Mouse (Mus musculus) hindbrain, embryonic 10.5 days (tissue): ENCODE measurements around the gene Gm13287. TPM values are rescaled to one million over a fixed set of nuclear protein-coding genes. Genes with fewer than 3 reads are reported as not detected.
"Not testable (repeated sequence)": the region's sequence is repeated elsewhere in the genome, so short reads cannot be mapped to it uniquely, and the experiment has no call there.

Source experiments
- DNase-seq: peaks from one replicate; pipeline ENCODE4 v3.0.0-alpha.2; 2017; ENCODE audit warnings: low spot score
- H3K27ac ChIP-seq: fragments of 300-500 bp; sonication (generic); 2 replicates; pipeline ENCODE4 v1.5.1; 2016; ENCODE audit warnings: mild to moderate bottlenecking, moderate library complexity
- H3K27me3 ChIP-seq: fragments of 300-500 bp; sonication (generic); 2 replicates; pipeline ENCODE4 v1.6.1; 2016; ENCODE audit warnings: mild to moderate bottlenecking; ENCODE audit not compliant: poor library complexity, insufficient read depth, severe bottlenecking
- H3K36me3 ChIP-seq: fragments of 300-500 bp; sonication (generic); 2 replicates; pipeline ENCODE4 v1.6.1; 2016; ENCODE audit warnings: mild to moderate bottlenecking, moderate library complexity
- H3K4me1 ChIP-seq: fragments of 300-500 bp; sonication (generic); replicated peaks from 2 replicates; pipeline ENCODE4 v1.6.1; 2016; ENCODE audit warnings: mild to moderate bottlenecking
- H3K4me3 ChIP-seq: fragments of 300-500 bp; sonication (generic); 2 replicates; pipeline ENCODE4 v1.5.1; 2016; ENCODE audit warnings: mild to moderate bottlenecking, moderate library complexity
- H3K9me3 ChIP-seq: fragments of 300-500 bp; sonication (generic); 2 replicates; pipeline ENCODE4 v1.6.1; 2016; ENCODE audit warnings: mild to moderate bottlenecking, moderate library complexity
- WGBS: fragments of 180-500 bp; shearing (Covaris S2); methylation state at CpG from one replicate; pipeline ENCODE4 v1.1.7; 2016; 5-methylcytosine and 5-hydroxymethylcytosine counted together
- polyA plus RNA-seq: library from polyadenylated mRNA; unstranded; fragments of >200 nt; fragmentation: Nextera tagmentation; extraction: Ambion mirVana; gene quantifications from 2 replicates; pipeline ENCODE4 v1.2.1, GENCODE M21; 2016

Gene Gm13287
- polyA plus RNA-seq, 1 experiment from 2014 or later, result not detected

DNA sequence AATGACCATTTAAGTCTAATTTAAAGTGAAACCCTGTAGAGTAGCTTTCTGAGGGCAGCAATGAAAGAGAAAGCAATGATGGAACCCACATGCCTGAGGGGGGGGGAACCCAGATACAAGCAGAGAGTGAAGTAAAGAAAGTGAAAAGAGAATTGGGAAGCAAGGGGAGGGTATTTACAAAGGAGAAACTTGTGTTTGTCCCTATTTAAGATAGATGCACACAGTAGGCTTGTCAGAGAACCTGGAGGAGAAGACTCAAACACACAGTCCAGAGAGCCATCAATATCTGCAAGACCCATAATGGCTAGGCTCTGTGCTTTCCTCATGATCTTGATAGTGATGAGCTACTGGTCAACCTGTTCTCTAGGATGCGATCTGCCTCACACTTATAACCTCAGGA lies 16.6 kb downstream of the Gm13287 start, which contains the start of gene Ifna11:
TSS of gene Ifna11 (plus strand) at position 301 of the 400 bp plus-strand sequence.
- DNase-seq, result no peak
- no peaks in the 10 kb centered on the region for H3K36me3 ChIP-seq
- H3K4me1 ChIP-seq, result no peaks in the 10 kb centered on the region
- H3K4me3 ChIP-seq, result no peak within 1 kb of the TSS
- H3K27me3 ChIP-seq, result no peaks in the 10 kb centered on the region
- H3K9me3 ChIP-seq, result no peaks in the 10 kb centered on the region
- 82% methylated on average over 1 of the region's 1 CpGs for WGBS
- no peak within 1 kb of the TSS for H3K27ac ChIP-seq

- DNase-seq, result peak; percentile 5
- 25% methylated on average over 4 of the region's 4 CpGs for WGBS
Measured at GRCm38 (mm10) chr4:88822995-88823394, 19.9 kb downstream of the Gm13287 start.

GRCm38 (mm10) chr4:88827116-88827515 lies 24.1 kb downstream of the Gm13287 start, which contains the start of gene Ifna6:
TSS of gene Ifna6 (plus strand) at chr4:88827416.
- not testable (repeated sequence) for H3K9me3 ChIP-seq, H3K36me3 ChIP-seq, DNase-seq, H3K4me3 ChIP-seq, H3K27me3 ChIP-seq, H3K27ac ChIP-seq, H3K4me1 ChIP-seq

More at GRCm38 (mm10) chr4:88822995-88823394, 19.9 kb downstream of the Gm13287 start:
- Histone ChIP-seq H3K9me3 (no peaks in the 10 kb centered on the region), H3K36me3 (no peaks in the 10 kb centered on the region), H3K4me1 (no peaks in the 10 kb centered on the region), H3K4me3 (no peak overlapping the region), H3K27ac (no peak overlapping the region), H3K27me3 (no peaks in the 10 kb centered on the region)

DNA sequence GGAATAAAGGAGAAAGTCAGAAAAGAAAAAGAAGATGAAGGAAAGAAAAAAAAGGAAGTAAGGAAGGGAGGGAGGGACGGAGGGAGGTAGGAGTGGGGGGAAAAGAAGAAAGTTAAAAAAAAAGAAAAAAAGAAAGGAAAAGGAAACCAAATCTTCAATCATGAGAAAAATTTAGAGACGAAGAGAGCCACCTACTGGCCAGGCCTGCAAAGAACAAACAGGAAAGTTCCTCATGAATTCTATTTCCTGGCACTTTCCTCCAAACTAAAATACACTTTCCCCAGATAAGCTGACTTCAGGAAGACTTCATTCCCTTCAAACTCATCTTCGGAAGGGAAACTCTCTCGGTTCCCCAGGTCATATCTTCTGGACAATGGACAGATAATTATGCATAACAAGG lies 27.5 kb downstream of the Gm13287 start:
- Histone ChIP-seq H3K9me3 (no peaks in the 10 kb centered on the region), H3K4me3 (no peak overlapping the region), H3K27ac (no peak overlapping the region), H3K27me3 (no peaks in the 10 kb centered on the region), H3K4me1 (no peaks in the 10 kb centered on the region), H3K36me3 (no peaks in the 10 kb centered on the region)
- no peak for DNase-seq
- 24% methylated on average over 4 of the region's 4 CpGs for WGBS

DNA sequence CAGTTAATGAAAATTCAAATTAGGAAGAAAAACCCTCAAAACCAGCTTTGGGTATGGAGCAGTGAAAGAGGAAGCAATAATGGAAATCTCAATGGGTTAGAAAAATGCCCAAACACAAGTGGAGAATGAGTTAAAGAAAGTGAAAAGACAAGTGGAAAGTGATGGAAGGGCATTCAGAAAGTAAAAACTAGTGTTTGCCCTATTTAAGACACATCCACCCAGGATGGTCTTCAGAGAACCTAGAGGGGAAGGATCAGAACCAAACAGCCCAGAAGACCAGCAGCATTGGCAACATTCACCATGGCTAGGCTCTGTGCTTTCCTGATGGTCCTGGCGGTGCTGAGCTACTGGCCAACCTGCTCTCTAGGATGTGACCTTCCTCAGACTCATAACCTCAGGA lies 32.2 kb downstream of the Gm13287 start, which contains the start of gene Ifna5:
TSS of gene Ifna5 (plus strand) at position 301 of the 400 bp plus-strand sequence.
- not testable (repeated sequence) for DNase-seq, H3K9me3 ChIP-seq, H3K27me3 ChIP-seq, H3K27ac ChIP-seq, H3K4me3 ChIP-seq, H3K36me3 ChIP-seq, H3K4me1 ChIP-seq
- WGBS, result 74% methylated on average over 1 of the region's 1 CpGs

DNA sequence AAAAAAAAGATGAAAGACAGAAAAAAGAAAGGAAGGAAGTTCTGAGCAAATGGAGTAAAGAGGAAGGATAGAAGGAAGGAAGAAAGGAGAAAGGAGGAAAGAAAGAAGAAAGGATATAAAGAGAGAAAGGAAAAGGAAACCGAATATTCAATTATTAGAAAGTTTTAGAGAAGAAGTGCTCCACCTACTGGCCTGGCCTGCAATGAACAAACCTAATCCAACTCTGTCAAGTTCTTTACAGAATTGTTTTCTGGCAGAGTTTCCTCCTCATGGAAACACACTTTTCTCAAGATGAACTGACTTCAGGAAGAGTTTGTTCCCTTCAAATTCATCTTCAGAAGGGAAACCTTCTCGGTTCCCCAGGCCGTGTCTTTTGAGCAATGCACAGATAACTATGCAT lies 35.8 kb downstream of the Gm13287 start:
- 42% methylated on average over 3 of the region's 3 CpGs for WGBS
- Histone ChIP-seq H3K9me3 (no peaks in the 10 kb centered on the region), H3K27me3 (no peaks in the 10 kb centered on the region), H3K36me3 (no peaks in the 10 kb centered on the region), H3K4me1 (no peaks in the 10 kb centered on the region), H3K4me3 (no peak overlapping the region), H3K27ac (no peak overlapping the region)
- no peak for DNase-seq

DNA sequence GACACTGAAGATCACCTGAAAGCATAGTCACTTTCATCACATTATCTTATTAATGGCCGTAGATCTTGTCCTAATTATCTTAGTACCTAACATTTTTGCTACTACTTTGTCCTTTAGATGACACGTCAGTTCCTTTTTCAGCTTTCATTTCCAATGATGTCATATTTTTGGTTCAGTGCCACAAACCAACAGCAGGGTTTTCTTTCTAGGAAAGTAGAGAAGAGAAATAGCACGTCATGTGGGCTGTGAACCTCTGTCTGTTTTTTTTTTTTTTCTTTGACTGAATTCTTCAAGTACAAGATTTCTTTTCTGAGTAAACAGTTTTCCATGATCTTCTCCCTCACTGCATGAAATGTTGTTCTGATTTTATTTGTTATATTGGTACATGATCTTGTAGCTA lies 37.0 kb downstream of the Gm13287 start:
- H3K9me3 ChIP-seq, result no peaks in the 10 kb centered on the region
- H3K4me1 ChIP-seq, result no peaks in the 10 kb centered on the region
- no peaks in the 10 kb centered on the region for H3K36me3 ChIP-seq
- DNase-seq, result no peak
- no peak overlapping the region for H3K27ac ChIP-seq
- H3K27me3 ChIP-seq, result no peaks in the 10 kb centered on the region
- 84% methylated on average over 3 of the region's 3 CpGs for WGBS
- H3K4me3 ChIP-seq, result no peak overlapping the region

DNA sequence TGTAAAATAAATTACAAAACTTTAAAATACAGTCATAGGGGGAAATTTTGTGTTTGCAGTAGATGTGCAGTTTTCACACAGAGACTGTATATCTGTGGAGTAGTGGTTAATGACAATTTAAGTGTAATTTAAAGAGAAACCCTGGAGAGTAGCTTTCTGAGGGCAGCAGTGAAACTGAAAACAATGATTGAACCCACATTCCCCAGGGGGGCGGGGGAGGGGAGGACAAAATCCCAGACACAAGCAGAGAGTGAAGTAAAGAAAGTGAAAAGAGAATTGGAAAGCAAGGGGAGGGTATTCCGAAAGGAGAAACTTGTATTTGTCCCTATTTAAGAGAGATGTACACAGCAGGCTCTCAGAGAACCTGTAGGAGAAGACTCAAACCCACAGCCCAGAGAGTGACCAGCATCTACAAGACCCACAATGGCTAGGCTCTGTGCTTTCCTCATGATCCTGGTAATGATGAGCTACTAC lies 38.4 kb downstream of the Gm13287 start, which contains the start of gene Ifna4:
TSS of gene Ifna4 (plus strand) at position 424 of the 474 bp plus-strand sequence.
- no peak for DNase-seq
- H3K9me3 ChIP-seq, result no peaks in the 10 kb centered on the region
- no peaks in the 10 kb centered on the region for H3K36me3 ChIP-seq
- H3K4me1 ChIP-seq, result no peaks in the 10 kb centered on the region
- H3K4me3 ChIP-seq, result no peak within 1 kb of the TSS
- no peaks in the 10 kb centered on the region for H3K27me3 ChIP-seq
- no peak within 1 kb of the TSS for H3K27ac ChIP-seq
- WGBS, result 45% methylated on average over 2 of the region's 2 CpGs

DNA sequence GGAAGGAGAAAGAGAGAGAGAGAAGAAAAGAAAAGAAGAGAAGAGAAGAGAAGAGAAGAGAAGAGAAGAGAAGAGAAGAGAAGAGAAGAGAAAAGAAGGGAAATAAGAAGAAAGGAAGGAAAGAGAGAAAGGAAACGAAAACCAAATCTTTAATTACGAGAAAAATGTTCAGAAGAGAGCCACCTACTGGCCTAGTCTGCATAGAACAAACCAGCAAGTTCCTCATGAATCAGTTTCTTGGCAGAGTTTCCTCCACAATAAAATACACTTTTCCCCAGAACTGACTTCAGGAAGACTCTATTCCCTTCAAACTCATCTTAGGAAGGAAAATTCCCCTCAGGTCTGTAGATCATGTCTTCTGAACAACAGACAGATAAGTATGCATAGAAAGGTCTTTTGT lies 42.3 kb downstream of the Gm13287 start:
- no peak for DNase-seq
- Histone ChIP-seq H3K27me3 (no peaks in the 10 kb centered on the region), H3K4me1 (no peaks in the 10 kb centered on the region), H3K9me3 (no peaks in the 10 kb centered on the region), H3K4me3 (no peak overlapping the region), H3K36me3 (no peaks in the 10 kb centered on the region), H3K27ac (no peak overlapping the region)
- WGBS, result 49% methylated on average over 2 of the region's 2 CpGs

DNA sequence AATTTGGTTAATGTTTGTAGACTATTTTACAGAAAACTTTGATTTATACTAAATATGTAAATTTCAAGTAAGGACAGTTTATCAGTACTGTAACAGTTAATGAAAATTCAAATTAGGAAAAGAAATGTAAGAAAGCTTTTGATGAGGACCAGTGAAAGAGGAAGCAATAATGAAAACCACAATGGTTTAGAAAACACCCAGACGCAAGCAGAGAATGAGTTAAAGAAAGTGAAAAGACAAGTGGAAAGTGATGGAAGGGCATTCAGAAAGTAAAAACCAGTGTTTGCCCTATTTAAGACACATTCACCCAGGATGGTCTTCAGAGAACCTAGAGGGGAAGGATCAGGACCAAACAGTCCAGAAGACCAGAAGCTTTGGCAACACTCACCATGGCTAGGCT lies 46.6 kb downstream of the Gm13287 start, which contains the start of gene Ifna1:
TSS of gene Ifna1 (plus strand) at position 390 of the 400 bp plus-strand sequence.
- H3K27me3 ChIP-seq, result no peaks in the 10 kb centered on the region
- no peak within 1 kb of the TSS for H3K4me3 ChIP-seq
- no peak for DNase-seq
- no peaks in the 10 kb centered on the region for H3K9me3 ChIP-seq
- no peaks in the 10 kb centered on the region for H3K36me3 ChIP-seq
- peaks cover 6% of the 10 kb centered on the region; the same call in 1 of the 2 replicates for H3K4me1 ChIP-seq
- WGBS, result 78% methylated on average over 1 of the region's 1 CpGs
- no peak within 1 kb of the TSS for H3K27ac ChIP-seq

- Histone ChIP-seq H3K9me3 (no peaks in the 10 kb centered on the region), H3K27me3 (no peaks in the 10 kb centered on the region), H3K4me1 (peaks cover 6% of the 10 kb centered on the region; the same call in 1 of the 2 replicates), H3K36me3 (no peaks in the 10 kb centered on the region), H3K27ac (no peak overlapping the region), H3K4me3 (no peak overlapping the region)
- 32% methylated on average over 4 of the region's 4 CpGs for WGBS
- DNase-seq, result no peak
Measured at GRCm38 (mm10) chr4:88851026-88851763, 48.1 kb downstream of the Gm13287 start.
